Mouse (Mus musculus) hindbrain, embryonic 11.5 days (tissue): ENCODE measurements around the gene Eif5a. TPM values are rescaled to one million over a fixed set of nuclear protein-coding genes. Genes with fewer than 3 reads are reported as not detected.

Experiments used
- ATAC-seq: fragments of 200-750 bp; cut with Nextera tagmentation; 2 replicates; pipeline ENCODE4 v1.8.0; 2017; ENCODE audit warnings: mild to moderate bottlenecking, moderate TSS enrichment, moderate library complexity; ENCODE audit not compliant: low FRiP score
- DNase-seq: peaks from one replicate; pipeline ENCODE4 v3.0.0-alpha.2; 2015; ENCODE audit warnings: low spot score
- H3K27ac ChIP-seq: fragments of 300-500 bp; sonication (generic); 2 replicates; pipeline ENCODE4 v1.5.1; 2014; ENCODE audit warnings: mild to moderate bottlenecking, low read depth, low read length
- H3K27me3 ChIP-seq: fragments of 300-500 bp; sonication (generic); 2 replicates; pipeline ENCODE4 v1.6.1; 2014; ENCODE audit warnings: mild to moderate bottlenecking, low read length, moderate library complexity, mixed read lengths; ENCODE audit not compliant: control insufficient read depth, insufficient read depth
- H3K36me3 ChIP-seq: fragments of 300-500 bp; sonication (generic); 2 replicates; pipeline ENCODE4 v1.6.1; 2014; ENCODE audit warnings: mild to moderate bottlenecking, low read length, moderate library complexity, mixed read lengths; ENCODE audit not compliant: control insufficient read depth, insufficient read depth
- H3K4me1 ChIP-seq: fragments of 300-500 bp; sonication (generic); replicated peaks from 2 replicates; pipeline ENCODE4 v1.6.1; 2014; ENCODE audit warnings: low read length, mixed read lengths; ENCODE audit not compliant: control insufficient read depth, insufficient read depth
- H3K4me2 ChIP-seq: fragments of 300-500 bp; sonication (generic); replicated peaks from 2 replicates; pipeline ENCODE4 v1.6.1; 2014; ENCODE audit warnings: mild to moderate bottlenecking, low read depth, low read length
- H3K4me3 ChIP-seq: fragments of 300-500 bp; sonication (generic); 2 replicates; pipeline ENCODE4 v1.5.1; 2014; ENCODE audit warnings: low read depth, low read length
- H3K9ac ChIP-seq: fragments of 300-500 bp; sonication (generic); 2 replicates; pipeline ENCODE4 v1.6.1; 2014; ENCODE audit warnings: low read depth, low read length
- H3K9me3 ChIP-seq: fragments of 300-500 bp; sonication (generic); 2 replicates; pipeline ENCODE4 v1.6.1; 2016; ENCODE audit warnings: low read length; ENCODE audit not compliant: control insufficient read depth
- WGBS: fragments of 180-500 bp; shearing (Covaris S2); extraction: QIAGEN DNeasy Blood & Tissue Kit; methylation state at CpG from one replicate; pipeline ENCODE4 v1.1.7; 2014; 5-methylcytosine and 5-hydroxymethylcytosine counted together
- polyA plus RNA-seq: library from polyadenylated mRNA; unstranded; fragments of >200 nt; fragmentation: Nextera tagmentation; extraction: Ambion mirVana; gene quantifications from 2 replicates; pipeline ENCODE4 v1.2.1, GENCODE M21; 2014

Eif5a gene
- polyA plus RNA-seq, 1 experiment from 2014 or later, result 1,842 TPM

DNA sequence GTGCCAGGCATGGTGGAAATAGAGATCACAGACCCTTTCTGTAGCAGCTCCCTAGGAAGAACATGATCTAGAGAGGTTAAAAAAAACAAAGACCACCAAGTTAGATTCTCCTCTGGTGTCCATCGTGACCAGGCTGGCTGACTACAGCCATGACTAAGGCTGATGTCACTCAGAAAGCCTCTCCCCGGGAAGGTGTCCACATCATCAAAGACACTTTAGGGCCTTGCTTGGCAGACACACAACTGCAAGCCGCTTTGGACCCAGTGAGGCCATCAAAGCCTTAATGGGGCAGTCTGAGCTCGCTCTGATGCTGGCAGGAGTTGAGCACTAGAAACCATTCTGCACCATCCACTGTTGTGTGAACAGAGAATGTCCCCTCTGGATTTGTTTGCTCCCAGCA, 49.3 kb downstream of the Eif5a start:
- no peak for DNase-seq
- WGBS, result 84% methylated on average over 4 of the region's 4 CpGs
- no peaks in the 10 kb centered on the region for H3K36me3 ChIP-seq
- H3K27me3 ChIP-seq, result no peaks in the 10 kb centered on the region
- no peaks in the 10 kb centered on the region for H3K9me3 ChIP-seq
- no peaks in the 10 kb centered on the region for H3K4me1 ChIP-seq
- H3K4me2 ChIP-seq, result no peak overlapping the region
- no peak for ATAC-seq
- no peak overlapping the region for H3K27ac ChIP-seq
- no peak overlapping the region for H3K9ac ChIP-seq
- no peak overlapping the region for H3K4me3 ChIP-seq

DNA sequence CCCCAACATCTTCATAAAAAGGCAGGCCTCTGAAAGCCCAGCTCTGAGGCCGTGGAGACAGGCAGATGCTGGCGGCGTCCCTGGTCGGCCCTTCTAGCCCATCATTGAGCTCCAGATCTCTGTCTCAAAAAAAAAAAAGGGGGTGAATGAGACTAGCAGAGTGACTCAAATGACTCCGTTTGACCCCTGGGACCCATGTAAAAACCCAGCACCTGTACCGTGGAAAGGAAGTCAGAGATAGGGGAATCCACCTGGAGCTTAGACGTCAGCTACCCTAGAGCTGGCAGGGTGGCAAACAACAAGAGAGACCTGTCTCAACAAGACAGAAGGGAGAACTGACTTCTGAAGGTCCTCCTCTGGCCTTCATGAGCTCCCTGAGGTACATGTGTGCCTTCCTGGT, 49.9 kb downstream of the Eif5a start:
- Histone ChIP-seq H3K4me2 (no peak overlapping the region), H3K36me3 (no peaks in the 10 kb centered on the region), H3K4me3 (no peak overlapping the region), H3K27ac (no peak overlapping the region), H3K9me3 (no peaks in the 10 kb centered on the region), H3K9ac (no peak overlapping the region), H3K4me1 (no peaks in the 10 kb centered on the region), H3K27me3 (no peaks in the 10 kb centered on the region)
- WGBS, result 89% methylated on average over 7 of the region's 7 CpGs
- ATAC-seq, result no peak
- DNase-seq, result no peak

DNA sequence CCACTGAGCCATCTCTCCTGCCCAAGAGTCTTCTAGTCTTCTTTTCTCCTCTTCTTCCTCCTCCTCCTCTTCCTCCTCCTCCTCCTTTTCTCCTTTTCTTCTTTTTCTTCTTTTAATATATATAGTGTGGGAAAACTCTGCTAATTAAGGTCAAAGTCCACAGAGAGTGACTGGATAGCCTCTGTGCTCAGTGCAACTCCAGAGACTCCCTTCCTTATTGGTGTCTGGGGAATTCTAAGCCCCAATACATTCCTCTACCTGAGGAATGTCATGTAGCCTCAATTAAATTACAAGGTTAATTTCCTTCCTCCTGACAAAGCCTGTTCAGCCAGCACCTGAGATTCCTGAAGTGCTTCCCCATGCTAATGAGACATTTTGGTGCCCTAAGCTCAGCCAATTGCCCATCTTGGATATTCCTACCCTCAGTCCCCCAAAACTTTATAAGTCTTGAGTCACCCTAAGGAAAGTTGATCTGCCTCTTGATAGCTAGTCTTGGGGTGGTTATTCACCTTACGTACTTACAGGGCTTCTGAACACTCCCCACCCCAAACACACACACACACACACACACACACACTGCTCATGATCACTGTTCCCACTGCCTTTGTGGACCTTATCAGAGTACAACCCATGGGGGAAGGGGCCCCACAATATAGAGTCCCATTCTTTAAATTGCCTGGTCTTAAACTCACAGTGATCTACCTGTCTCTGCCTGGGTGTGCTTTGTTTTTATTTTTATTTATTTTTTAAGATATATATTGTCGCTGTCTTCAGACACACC, 51.3 kb downstream of the Eif5a start:
- Histone ChIP-seq H3K4me3 (no peak overlapping the region), H3K36me3 (no peaks in the 10 kb centered on the region), H3K27me3 (no peaks in the 10 kb centered on the region), H3K27ac (no peak overlapping the region), H3K9me3 (no peaks in the 10 kb centered on the region), H3K4me2 (no peak overlapping the region), H3K4me1 (no peaks in the 10 kb centered on the region), H3K9ac (no peak overlapping the region)
- 99% methylated on average over 2 of the region's 2 CpGs for WGBS
- ATAC-seq (no peak), DNase-seq (no peak)

DNA sequence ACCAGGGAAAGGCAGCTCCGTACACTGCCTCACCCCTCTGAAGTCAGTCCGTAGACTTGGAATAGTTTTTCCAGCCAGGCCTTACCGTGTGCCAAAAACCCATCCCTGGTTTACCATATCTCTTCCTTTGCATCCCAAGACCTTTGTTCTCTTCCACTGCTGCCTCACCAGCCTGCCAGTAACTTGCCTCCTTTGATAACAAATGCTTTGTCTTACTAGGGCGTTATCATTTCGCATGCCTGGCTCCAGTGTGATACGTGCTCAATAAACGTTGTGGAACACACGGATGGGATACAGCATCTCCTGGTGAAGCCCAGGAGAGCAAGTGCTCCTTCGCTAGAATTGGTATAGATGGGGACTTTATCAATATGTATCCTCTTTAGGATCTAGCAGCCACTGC, 54.4 kb downstream of the Eif5a start:
- H3K4me1 ChIP-seq, result no peaks in the 10 kb centered on the region
- DNase-seq (no peak), ATAC-seq (no peak)
- H3K27me3 ChIP-seq, result no peaks in the 10 kb centered on the region
- 76% methylated on average over 9 of the region's 9 CpGs for WGBS
- no peaks in the 10 kb centered on the region for H3K36me3 ChIP-seq
- no peak overlapping the region for H3K4me3 ChIP-seq
- no peak overlapping the region for H3K9ac ChIP-seq
- H3K9me3 ChIP-seq, result no peaks in the 10 kb centered on the region
- H3K4me2 ChIP-seq, result no peak overlapping the region
- H3K27ac ChIP-seq, result no peak overlapping the region

Other genes with a start within 250 kb of the Eif5a start
- gene Eif4a1, start 249.5 kb downstream of the Eif5a start, polyA plus RNA-seq, result 891 and 905 TPM in 2 replicates
- 85.8 and 101 TPM in 2 replicates for gene Senp3, start 239.9 kb downstream of the Eif5a start, polyA plus RNA-seq
- gene Tnfsf13, start 236.2 kb downstream of the Eif5a start, polyA plus RNA-seq, result not detected in 2 replicates
- gene Tnfsf12, start 226.1 kb downstream of the Eif5a start, polyA plus RNA-seq, result 2.2 and 4.0 TPM in 2 replicates
- 0.61 and 1.1 TPM in 2 replicates for gene Tnfsfm13, start 225.9 kb downstream of the Eif5a start, polyA plus RNA-seq
- 46.5 and 50.1 TPM in 2 replicates for gene Polr2a, start 163.3 kb downstream of the Eif5a start, polyA plus RNA-seq
- 0.57 and 1.1 TPM in 2 replicates for gene Slc35g3, start 160.0 kb downstream of the Eif5a start, polyA plus RNA-seq
- 1.3 and 1.7 TPM in 2 replicates for gene Zbtb4, start 156.0 kb downstream of the Eif5a start, polyA plus RNA-seq
- 1.2 and 1.5 TPM in 2 replicates for gene Chrnb1, start 126.0 kb downstream of the Eif5a start, polyA plus RNA-seq
- gene Fgf11, start 120.1 kb downstream of the Eif5a start, polyA plus RNA-seq, result 2.2 and 2.8 TPM in 2 replicates
- 0.83 and 0.93 TPM in 2 replicates for gene Tmem102, start 116.3 kb downstream of the Eif5a start, polyA plus RNA-seq
- not detected in 2 replicates for gene Gm39566, start 106.7 kb downstream of the Eif5a start, polyA plus RNA-seq
- gene Spem2, start 103.5 kb downstream of the Eif5a start, polyA plus RNA-seq, result not detected in 2 replicates
- gene Spem1, start 99.8 kb downstream of the Eif5a start, polyA plus RNA-seq, result 0.17 and 0.38 TPM in 2 replicates
- 11.5 and 16.1 TPM in 2 replicates for gene Nlgn2, start 84.2 kb downstream of the Eif5a start, polyA plus RNA-seq
- 268 and 276 TPM in 2 replicates for gene Tmem256, start 83.4 kb downstream of the Eif5a start, polyA plus RNA-seq
- gene Plscr3, start 75.6 kb downstream of the Eif5a start, polyA plus RNA-seq, result 62.2 and 62.6 TPM in 2 replicates
- 0.52 TPM in 1 of 2 replicates, not detected in the other for gene Tnk1, start 63.2 kb downstream of the Eif5a start, polyA plus RNA-seq
- not detected in 2 replicates for gene Tmem95, start 43.9 kb downstream of the Eif5a start, polyA plus RNA-seq
- gene Kctd11, start 40.6 kb downstream of the Eif5a start, polyA plus RNA-seq, result 2.3 and 2.4 TPM in 2 replicates
- gene Acap1, start 26.4 kb downstream of the Eif5a start, polyA plus RNA-seq, result 0.45 and 1.4 TPM in 2 replicates
- 14.5 and 14.7 TPM in 2 replicates for gene 2810408A11Rik, start 21.0 kb downstream of the Eif5a start, polyA plus RNA-seq
- gene Neurl4, start 20.9 kb downstream of the Eif5a start, polyA plus RNA-seq, result 15.0 and 20.6 TPM in 2 replicates
- 84.3 and 89.0 TPM in 2 replicates for gene Gps2, start 8.1 kb downstream of the Eif5a start, polyA plus RNA-seq
- 3.1 and 4.8 TPM in 2 replicates for gene Ybx2, start 13.8 kb upstream of the Eif5a start, polyA plus RNA-seq
- gene Slc2a4, start 26.2 kb upstream of the Eif5a start, polyA plus RNA-seq, result 7.9 and 9.6 TPM in 2 replicates
- 8.2 and 8.4 TPM in 2 replicates for gene Cldn7, start 42.8 kb upstream of the Eif5a start, polyA plus RNA-seq
- gene Ctdnep1, start 59.2 kb upstream of the Eif5a start, polyA plus RNA-seq, result 23.8 and 26.8 TPM in 2 replicates
- gene Elp5, start 60.6 kb upstream of the Eif5a start, polyA plus RNA-seq, result 154 and 163 TPM in 2 replicates
- 621 and 643 TPM in 2 replicates for gene Gabarap, start 69.2 kb upstream of the Eif5a start, polyA plus RNA-seq
- 56.7 and 57.5 TPM in 2 replicates for gene Phf23, start 73.8 kb upstream of the Eif5a start, polyA plus RNA-seq
- 24.6 and 27.2 TPM in 2 replicates for gene Dvl2, start 78.6 kb upstream of the Eif5a start, polyA plus RNA-seq
- 45.1 and 52.1 TPM in 2 replicates for gene Acadvl, start 93.5 kb upstream of the Eif5a start, polyA plus RNA-seq
- 13.2 and 18.7 TPM in 2 replicates for gene Dlg4, start 95.0 kb upstream of the Eif5a start, polyA plus RNA-seq
- gene Asgr1, start 132.1 kb upstream of the Eif5a start, polyA plus RNA-seq, result 0.29 and 0.40 TPM in 2 replicates
- not detected in 2 replicates for gene Asgr2, start 170.7 kb upstream of the Eif5a start, polyA plus RNA-seq
- 0.42 TPM in 1 of 2 replicates, not detected in the other for gene Mgl2, start 208.4 kb upstream of the Eif5a start, polyA plus RNA-seq
- gene Clec10a, start 234.2 kb upstream of the Eif5a start, polyA plus RNA-seq, result 0.32 and 1.4 TPM in 2 replicates